Mouse (Mus musculus) heart, adult 2 months (tissue): ENCODE data around the gene Slco2b1. TPM values are rescaled to one million over a fixed set of nuclear protein-coding genes. Genes with fewer than 3 reads are reported as not detected.
"Not testable (repeated sequence)": the region's sequence is repeated elsewhere in the genome, so short reads cannot be mapped to it uniquely, and the experiment has no call there.

Experiments
- DNase-seq, 2 experiments: peaks; one replicate each; pipeline ENCODE4 v3.0.0; 2021
- H3K27ac ChIP-seq: fragments of 200-600 bp; 2 replicates; pipeline ENCODE4 v1.8.1; 2022
- H3K27me3 ChIP-seq: fragments of 200-500 bp; 2 replicates; pipeline ENCODE4 v1.6.1; 2012; ENCODE audit warnings: mild to moderate bottlenecking, low read length, inconsistent platforms, mixed read lengths; ENCODE audit not compliant: control insufficient read depth, insufficient read depth
- H3K36me3 ChIP-seq: fragments of 200-500 bp; 2 replicates; pipeline ENCODE4 v1.6.1; 2012; ENCODE audit warnings: low read length, inconsistent platforms; ENCODE audit not compliant: control insufficient read depth, insufficient read depth
- H3K4me1 ChIP-seq: fragments of 200-500 bp; 2 replicates; pipeline ENCODE4 v1.6.1; 2011; ENCODE audit warnings: low read length; ENCODE audit not compliant: control insufficient read depth, insufficient read depth
- H3K4me3 ChIP-seq: fragments of 200-600 bp; 2 replicates; pipeline ENCODE4 v1.8.1; 2022
- H3K79me2 ChIP-seq: fragments of 200-500 bp; replicated peaks from 2 replicates; pipeline ENCODE4 v1.6.1; 2012; ENCODE audit warnings: mild to moderate bottlenecking, inconsistent platforms, low read length, moderate library complexity, mixed read lengths; ENCODE audit not compliant: control insufficient read depth, insufficient read depth
- H3K9ac ChIP-seq: fragments of 200-500 bp; 2 replicates; pipeline ENCODE4 v1.6.1; 2012; ENCODE audit warnings: low read depth, mild to moderate bottlenecking, control low read depth, inconsistent platforms, low read length, mixed read lengths
- CTCF ChIP-seq: fragments of 200-600 bp; IDR thresholded peaks from 2 replicates; pipeline ENCODE4 v1.8.1; 2022; ENCODE audit warnings: antibody characterized with exemption, mild to moderate bottlenecking, moderate library complexity
- EP300 ChIP-seq: fragments of 200-500 bp; IDR thresholded peaks from 2 replicates; pipeline ENCODE4 v1.6.1; 2011; ENCODE audit warnings: low read depth, low read length, control low read depth; ENCODE audit not compliant: insufficient read depth
- POLR2A ChIP-seq: fragments of 200-500 bp; IDR thresholded peaks from 2 replicates; pipeline ENCODE4 v1.6.1; 2011; ENCODE audit warnings: mild to moderate bottlenecking, low read depth, low read length, control low read depth; ENCODE audit not compliant: insufficient read depth
- WGBS: fragments of 180-500 bp; shearing (Covaris S2); methylation state at CpG from one replicate; pipeline ENCODE4 v1.1.7; 2018; 5-methylcytosine and 5-hydroxymethylcytosine counted together
- intact Hi-C: fragments of 180-260 bp; cut with DNase I; formaldehyde crosslinking; loops from one replicate; pipeline ENCODE4 v1.15.1; 2025
- polyA plus RNA-seq: library from polyadenylated mRNA; depleted of rRNA; stranded (reverse); fragments of >200 nt; gene quantifications from 2 replicates; pipeline ENCODE4 v1.2.3, GENCODE M21; 2012
- total RNA-seq, 2 experiments: library from RNA; stranded (reverse); gene quantifications; 2 replicates each; pipeline ENCODE4 v1.2.3; 2021

The Slco2b1 gene
- total and polyA plus RNA-seq, 3 experiments = 8.5 to 11.7 (median 10.1) TPM

DNA sequence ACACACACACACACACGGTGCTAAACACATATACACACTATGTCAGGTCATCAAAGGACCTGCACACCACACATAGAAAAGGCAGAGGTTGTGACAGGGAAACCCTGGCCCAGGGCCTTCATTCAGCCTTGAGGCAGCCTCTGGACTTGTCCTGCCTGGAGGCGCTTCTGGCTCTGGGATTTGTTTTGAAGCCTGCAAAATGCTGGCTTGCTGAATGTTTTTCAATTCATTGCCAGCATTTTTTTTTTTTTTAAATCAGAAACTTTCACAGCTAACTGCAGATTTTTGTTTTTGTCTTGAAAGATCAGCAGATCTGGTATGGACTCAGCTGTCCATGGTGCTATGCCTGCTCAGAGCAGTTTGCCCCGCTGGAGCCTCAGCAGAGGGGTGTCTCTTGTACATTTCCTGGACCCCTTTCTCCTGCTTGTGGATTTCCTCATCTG, 11.4 kb downstream of the Slco2b1 start:
- DNase-seq = peak; percentile 52 to 63
- H3K4me3 ChIP-seq = no peak overlapping the region
- WGBS = 51% methylated on average over 3 of the region's 3 CpGs
- TF ChIP-seq CTCF (no peak), POLR2A (no peak), EP300 (no peak)
- no peaks in the 10 kb centered on the region for H3K27me3 ChIP-seq
- peaks cover 38% of the 10 kb centered on the region for H3K4me1 ChIP-seq
- peaks cover 10% of the 10 kb centered on the region for H3K36me3 ChIP-seq
- intact Hi-C loops = no loop called here
- H3K9ac ChIP-seq = no peak overlapping the region
- H3K27ac ChIP-seq = peak overlapping the region; percentile 65
- H3K79me2 ChIP-seq = no peaks in the 10 kb centered on the region

- TF ChIP-seq POLR2A = no peak
- no peak for TF ChIP-seq EP300
- no peak for TF ChIP-seq CTCF
- intact Hi-C loops = no loop called here
- Histone ChIP-seq H3K36me3 (peaks cover 12% of the 10 kb centered on the region), H3K79me2 (no peaks in the 10 kb centered on the region), H3K9ac (no peak overlapping the region), H3K27me3 (no peaks in the 10 kb centered on the region), H3K4me3 (no peak overlapping the region), H3K4me1 (peaks cover 39% of the 10 kb centered on the region), H3K27ac (peak overlapping the region; percentile 41)
- DNase-seq = peak in 1 of 2 experiments; percentile 24
- 54% methylated on average over 3 of the region's 3 CpGs for WGBS
These were observed 12.0 kb downstream of the Slco2b1 start for GRCm38 (mm10) chr7:99699106-99699505.

- TF ChIP-seq CTCF (no peak), EP300 (no peak), POLR2A (no peak)
- H3K4me1 ChIP-seq = peaks cover 42% of the 10 kb centered on the region
- peaks cover 13% of the 10 kb centered on the region for H3K36me3 ChIP-seq
- intact Hi-C loops = no loop called here
- H3K27ac ChIP-seq = peak overlapping the region; percentile 41; the same call in 1 of the 2 replicates
- H3K79me2 ChIP-seq = no peaks in the 10 kb centered on the region
- no peaks in the 10 kb centered on the region for H3K27me3 ChIP-seq
- DNase-seq = peak in 1 of 2 experiments; percentile 16
- no peak overlapping the region for H3K4me3 ChIP-seq
- WGBS = 78% methylated on average over 3 of the region's 3 CpGs
- H3K9ac ChIP-seq = no peak overlapping the region
These were observed 12.6 kb downstream of the Slco2b1 start for GRCm38 (mm10) chr7:99698576-99698975.

- no peak for TF ChIP-seq EP300
- no peak for TF ChIP-seq POLR2A
- no peak for TF ChIP-seq CTCF
- DNase-seq = no peak
- H3K79me2 ChIP-seq = no peaks in the 10 kb centered on the region
These were observed 15.6 kb downstream of the Slco2b1 start for GRCm38 (mm10) chr7:99695471-99696057.

DNA sequence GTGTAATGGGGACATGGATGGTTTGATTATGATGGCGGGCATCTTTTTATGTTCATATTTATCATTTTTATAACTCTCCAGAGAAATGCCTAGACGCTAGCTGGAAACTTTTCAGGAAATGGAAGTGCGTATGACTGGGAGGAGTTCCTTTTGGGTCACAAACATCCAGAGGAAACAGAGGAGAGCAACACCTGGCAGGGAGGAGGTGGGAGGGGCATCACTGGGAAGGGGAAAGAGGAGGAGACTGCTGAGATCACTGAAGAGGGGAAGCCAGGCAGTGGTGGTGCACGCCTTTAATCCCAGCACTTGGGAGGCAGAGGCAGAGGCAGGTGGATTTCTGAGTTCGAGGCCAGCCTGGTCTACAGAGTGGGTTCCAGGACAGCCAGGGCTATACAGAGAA, 16.7 kb downstream of the Slco2b1 start:
- Histone ChIP-seq H3K27ac (peak overlapping the region; percentile 79), H3K36me3 (peaks cover 15% of the 10 kb centered on the region), H3K4me1 (peaks cover 42% of the 10 kb centered on the region)
- intact Hi-C loops, H3K27me3 ChIP-seq, H3K9ac ChIP-seq, H3K4me3 ChIP-seq, H3K79me2 ChIP-seq: not testable (repeated sequence)
- TF ChIP-seq EP300 = 0 out of 2 replicates have a peak, but pooled peaks have one; percentile 31
- peak in 1 of 2 experiments; percentile 45 for DNase-seq
- 48% methylated on average over 5 of the region's 5 CpGs for whole genome bisulfite sequencing

More at GRCm38 (mm10) chr7:99695471-99696057, 15.6 kb downstream of the Slco2b1 start:
- intact Hi-C loops = no loop called here
- WGBS = 80% methylated on average over 8 of the region's 8 CpGs
- peaks cover 36% of the 10 kb centered on the region for H3K4me1 ChIP-seq
- H3K9ac ChIP-seq = no peak overlapping the region
- no peaks in the 10 kb centered on the region for H3K27me3 ChIP-seq
- H3K4me3 ChIP-seq = no peak overlapping the region
- peaks cover 16% of the 10 kb centered on the region for H3K36me3 ChIP-seq
- peak overlapping the region; percentile 43; the same call in 1 of the 2 replicates for H3K27ac ChIP-seq

GRCm38 (mm10) chr7:99693976-99694375, 17.2 kb downstream of the Slco2b1 start:
- peak overlapping the region; percentile 79 for H3K27ac ChIP-seq
- no peak overlapping the region for H3K4me3 ChIP-seq
- intact Hi-C loops = no loop called here
- peaks cover 18% of the 10 kb centered on the region for H3K36me3 ChIP-seq
- H3K9ac ChIP-seq = no peak overlapping the region
- no peaks in the 10 kb centered on the region for H3K79me2 ChIP-seq
- TF ChIP-seq EP300 (no peak), POLR2A (no peak), CTCF (no peak)
- H3K27me3 ChIP-seq = no peaks in the 10 kb centered on the region
- DNase-seq = no peak
- 82% methylated on average over 3 of the region's 3 CpGs for WGBS
- peaks cover 41% of the 10 kb centered on the region for H3K4me1 ChIP-seq
